15 mouse cellular contexts compared by ENCODE assay signal in the genomic region with DNA sequence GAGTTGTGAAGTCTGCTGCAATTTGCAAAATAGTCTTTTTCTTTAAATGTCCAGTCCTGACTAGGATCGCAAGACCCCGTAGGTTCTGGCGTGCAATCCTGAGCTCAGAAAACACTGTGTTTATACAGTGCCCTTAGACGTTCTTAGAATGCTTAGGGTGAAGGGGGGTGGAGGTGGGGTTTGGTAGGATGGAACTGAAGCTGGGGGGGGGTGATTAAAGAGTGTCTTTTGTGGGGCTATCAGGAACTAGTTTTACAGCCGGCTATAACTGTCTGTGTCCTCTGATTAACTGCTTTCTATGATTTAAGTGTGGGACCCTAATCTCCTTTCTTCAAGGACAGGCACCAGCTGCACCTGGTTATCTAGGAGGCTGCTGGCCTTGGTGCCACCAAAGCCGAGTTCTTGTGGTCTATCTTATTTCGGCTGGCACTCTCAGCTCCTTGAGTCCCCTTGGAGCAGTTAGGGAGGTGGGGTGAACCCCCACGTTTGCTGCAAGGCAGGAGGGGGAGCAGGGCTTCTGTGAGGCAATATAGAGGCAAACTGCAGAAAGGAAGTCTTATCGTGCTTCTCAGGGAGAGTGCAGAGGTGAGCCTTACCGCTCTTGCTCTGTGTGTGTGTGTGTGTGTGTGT. TPM values are rescaled to one million over a fixed set of nuclear protein-coding genes. Genes with fewer than 3 reads are reported as not detected.
DNase-seq lines count a peak whose midpoint lies in the region; ATAC-seq lines count a peak whose summit lies in the region.
"Had no signal": no experiment of that assay in that cellular context is flagged by ENCODE, and none has a peak within 500 bp of the region (broad histone marks: within the 10 kb centered on the region; RNA-seq: fewer than 3 reads in every experiment).

No protein-coding gene starts in this region.

- no peak for DNase-seq in hindbrain, embryonic 10.5 days (ENCODE audit: low spot score)
- DNase-seq in MEL-GATA-1-ER (ENCODE audit: extremely low read depth, low read depth), result peak; percentile 72
- DNase-seq in intestine, embryonic 14.5 days (ENCODE audit: low spot score), result peak; percentile 67
- no peak for DNase-seq in midbrain, embryonic 14.5 days
- DNase-seq: cerebellum, adult 8-10 months; forebrain, postnatal 0 days; kidney, adult 8-10 months; lung, postnatal 4 days; thymus, postnatal 14 days had no signal

- H3K27ac ChIP-seq in hindbrain, embryonic 10.5 days, result peak overlapping the region; percentile 59; the same call in 1 of the 2 replicates
- H3K27ac ChIP-seq in hindbrain, embryonic 12.5 days, result no peak overlapping the region
- no peak overlapping the region for H3K27ac ChIP-seq in intestine, embryonic 14.5 days (ENCODE audit: low read depth)
- no peak overlapping the region for H3K27ac ChIP-seq in forebrain, embryonic 13.5 days
- H3K27ac ChIP-seq in midbrain, embryonic 14.5 days (replicated peaks; ENCODE audit: low read depth, low read length), result no peak overlapping the region
- H3K27ac ChIP-seq: embryonic facial prominence, embryonic 13.5 days; limb, embryonic 13.5 days had no signal

- H3K27me3 ChIP-seq in hindbrain, embryonic 10.5 days (ENCODE audit: insufficient read depth, poor library complexity, severe bottlenecking), result no peaks in the 10 kb centered on the region
- no peaks in the 10 kb centered on the region for H3K27me3 ChIP-seq in hindbrain, embryonic 12.5 days
- no peaks in the 10 kb centered on the region for H3K27me3 ChIP-seq in intestine, embryonic 14.5 days (replicated peaks; ENCODE audit: control insufficient read depth, insufficient read depth, low read length)
- H3K27me3 ChIP-seq in forebrain, embryonic 13.5 days, result no peaks in the 10 kb centered on the region
- H3K27me3 ChIP-seq in midbrain, embryonic 14.5 days (ENCODE audit: control insufficient read depth, insufficient read depth, low read length), result no peaks in the 10 kb centered on the region
- H3K27me3 ChIP-seq: embryonic facial prominence, embryonic 13.5 days; limb, embryonic 13.5 days had no signal

- WGBS in hindbrain, embryonic 10.5 days, result 71% methylated on average over 10 of the region's 10 CpGs
- 68% methylated on average over 10 of the region's 10 CpGs for WGBS in hindbrain, embryonic 12.5 days
- WGBS in intestine, embryonic 14.5 days, result 12% methylated on average over 10 of the region's 10 CpGs
- WGBS in forebrain, embryonic 13.5 days, result 76% methylated on average over 10 of the region's 10 CpGs
- WGBS in midbrain, embryonic 14.5 days, result 76% methylated on average over 10 of the region's 10 CpGs

- no peak overlapping the region for H3K4me2 ChIP-seq in hindbrain, embryonic 12.5 days (replicated peaks)
- H3K4me2 ChIP-seq in intestine, embryonic 14.5 days (ENCODE audit: low read length), result no peak overlapping the region
- no peak overlapping the region for H3K4me2 ChIP-seq in forebrain, embryonic 13.5 days
- no peak overlapping the region for H3K4me2 ChIP-seq in midbrain, embryonic 14.5 days (ENCODE audit: low read length)
- H3K4me2 ChIP-seq: embryonic facial prominence, embryonic 13.5 days; limb, embryonic 13.5 days had no signal

- no peaks in the 10 kb centered on the region for H3K9me3 ChIP-seq in hindbrain, embryonic 10.5 days
- H3K9me3 ChIP-seq in hindbrain, embryonic 12.5 days (replicated peaks), result no peaks in the 10 kb centered on the region
- H3K9me3 ChIP-seq in intestine, embryonic 14.5 days (ENCODE audit: control insufficient read depth, low read length), result no peaks in the 10 kb centered on the region
- no peaks in the 10 kb centered on the region for H3K9me3 ChIP-seq in forebrain, embryonic 13.5 days (replicated peaks)
- no peaks in the 10 kb centered on the region for H3K9me3 ChIP-seq in midbrain, embryonic 14.5 days (ENCODE audit: control insufficient read depth, low read length)
- H3K9me3 ChIP-seq: embryonic facial prominence, embryonic 13.5 days; limb, embryonic 13.5 days had no signal

- H3K9ac ChIP-seq in hindbrain, embryonic 12.5 days, result no peak overlapping the region
- H3K9ac ChIP-seq in intestine, embryonic 14.5 days (ENCODE audit: low read length), result no peak overlapping the region
- no peak overlapping the region for H3K9ac ChIP-seq in forebrain, embryonic 13.5 days
- no peak overlapping the region for H3K9ac ChIP-seq in midbrain, embryonic 14.5 days (replicated peaks; ENCODE audit: low read length)
- H3K9ac ChIP-seq: embryonic facial prominence, embryonic 13.5 days; forebrain, postnatal 0 days; limb, embryonic 13.5 days had no signal

- ATAC-seq in hindbrain, embryonic 12.5 days (ENCODE audit: low FRiP score), result no peak
- ATAC-seq in intestine, embryonic 14.5 days (replicated peaks; ENCODE audit: low FRiP score, low TSS enrichment, low read depth), result peak; percentile 49
- ATAC-seq in megakaryocyte progenitor cell, adult 5-6 weeks (replicated peaks; ENCODE audit: poor library complexity), result peak; percentile 94
- no peak for ATAC-seq in forebrain, embryonic 13.5 days
- no peak for ATAC-seq in midbrain, embryonic 14.5 days (ENCODE audit: low FRiP score, low TSS enrichment)
- ATAC-seq: forebrain, postnatal 0 days had no signal

- H3K4me1 ChIP-seq in hindbrain, embryonic 10.5 days (replicated peaks), result peaks cover 18% of the 10 kb centered on the region
- no peaks in the 10 kb centered on the region for H3K4me1 ChIP-seq in hindbrain, embryonic 12.5 days
- H3K4me1 ChIP-seq in intestine, embryonic 14.5 days (replicated peaks; ENCODE audit: control insufficient read depth, insufficient read depth, low read length), result no peaks in the 10 kb centered on the region
- no peaks in the 10 kb centered on the region for H3K4me1 ChIP-seq in forebrain, embryonic 13.5 days
- no peaks in the 10 kb centered on the region for H3K4me1 ChIP-seq in midbrain, embryonic 14.5 days (ENCODE audit: control insufficient read depth, insufficient read depth, low read length)

- H3K4me3 ChIP-seq in hindbrain, embryonic 10.5 days, result no peak overlapping the region
- no peak overlapping the region for H3K4me3 ChIP-seq in hindbrain, embryonic 12.5 days
- H3K4me3 ChIP-seq in intestine, embryonic 14.5 days (ENCODE audit: low read depth, low read length), result no peak overlapping the region
- no peak overlapping the region for H3K4me3 ChIP-seq in forebrain, embryonic 13.5 days
- H3K4me3 ChIP-seq in midbrain, embryonic 14.5 days (replicated peaks; ENCODE audit: low read depth, low read length), result no peak overlapping the region
- H3K4me3 ChIP-seq: embryonic facial prominence, embryonic 13.5 days; limb, embryonic 13.5 days had no signal

- no peaks in the 10 kb centered on the region for H3K36me3 ChIP-seq in hindbrain, embryonic 10.5 days
- H3K36me3 ChIP-seq in hindbrain, embryonic 12.5 days, result no peaks in the 10 kb centered on the region
- no peaks in the 10 kb centered on the region for H3K36me3 ChIP-seq in intestine, embryonic 14.5 days (ENCODE audit: control insufficient read depth, insufficient read depth, low read length)
- no peaks in the 10 kb centered on the region for H3K36me3 ChIP-seq in forebrain, embryonic 13.5 days (ENCODE audit: poor library complexity, severe bottlenecking)
- H3K36me3 ChIP-seq in midbrain, embryonic 14.5 days (ENCODE audit: control insufficient read depth, insufficient read depth, low read length), result no peaks in the 10 kb centered on the region
- H3K36me3 ChIP-seq: embryonic facial prominence, embryonic 13.5 days; limb, embryonic 13.5 days had no signal

RNA-seq across cellular contexts. Expression of a gene that starts 24.5 kb away (rescaled TPM):
- polyA plus RNA-seq in hindbrain, embryonic 10.5 days (2016; fragmentation: Nextera tagmentation; extraction: Ambion mirVana), result 268 and 286 TPM in 2 replicates
- polyA plus RNA-seq in hindbrain, embryonic 12.5 days (2016; fragmentation: Nextera tagmentation; extraction: Ambion mirVana), result 278 and 308 TPM in 2 replicates
- polyA plus RNA-seq in intestine, embryonic 14.5 days (2014; fragmentation: Nextera tagmentation; extraction: Ambion mirVana), result 169 and 179 TPM in 2 replicates
- 223 and 232 TPM in 2 replicates for total RNA-seq in megakaryocyte progenitor cell, adult 5-6 weeks (2015)
- total RNA-seq in megakaryocyte progenitor cell, adult 5-6 weeks (2017), result 104 and 140 TPM in 2 replicates
- polyA plus RNA-seq in forebrain, embryonic 13.5 days (2015; fragmentation: Nextera tagmentation; extraction: Ambion mirVana), result 236 and 250 TPM in 2 replicates
- polyA plus RNA-seq in midbrain, embryonic 14.5 days (2014; fragmentation: Nextera tagmentation; extraction: Ambion mirVana), result 148 and 169 TPM in 2 replicates

RNA-seq across cellular contexts. Expression of a gene that starts 54.2 kb away (rescaled TPM):
- 1.1 and 2.1 TPM in 2 replicates for polyA plus RNA-seq in hindbrain, embryonic 10.5 days (2016; fragmentation: Nextera tagmentation; extraction: Ambion mirVana)
- 2.5 and 3.3 TPM in 2 replicates for polyA plus RNA-seq in hindbrain, embryonic 12.5 days (2016; fragmentation: Nextera tagmentation; extraction: Ambion mirVana)
- 0.37 and 0.38 TPM in 2 replicates for polyA plus RNA-seq in intestine, embryonic 14.5 days (2014; fragmentation: Nextera tagmentation; extraction: Ambion mirVana)
- total RNA-seq in megakaryocyte progenitor cell, adult 5-6 weeks (2015), result not detected in 2 replicates
- total RNA-seq in megakaryocyte progenitor cell, adult 5-6 weeks (2017), result 0.10 TPM in 1 of 2 replicates, not detected in the other
- 1.0 and 1.7 TPM in 2 replicates for polyA plus RNA-seq in forebrain, embryonic 13.5 days (2015; fragmentation: Nextera tagmentation; extraction: Ambion mirVana)
- polyA plus RNA-seq in midbrain, embryonic 14.5 days (2014; fragmentation: Nextera tagmentation; extraction: Ambion mirVana), result 0.33 and 0.72 TPM in 2 replicates
- total RNA-seq: monocyte, adult 5-6 weeks had no signal

Comparison
In these comparisons a context has a peak if more than half of its experiments do, and no peak if none do; other contexts are left out.
1. DNase-seq: peak in MEL-GATA-1-ER (single experiment) and intestine, embryonic 14.5 days (single experiment); none in hindbrain, embryonic 10.5 days (single experiment) and midbrain, embryonic 14.5 days (single experiment).
2. ATAC-seq: peak in intestine, embryonic 14.5 days (single experiment) and megakaryocyte progenitor cell, adult 5-6 weeks (single experiment); none in hindbrain, embryonic 12.5 days (single experiment), forebrain, embryonic 13.5 days (single experiment) and midbrain, embryonic 14.5 days (single experiment).